Mouse (Mus musculus) liver, embryonic 14.5 days (tissue): ENCODE data around the gene Ankrd37. TPM values are rescaled to one million over a fixed set of nuclear protein-coding genes. Genes with fewer than 3 reads are reported as not detected.

Experiments
- ATAC-seq: fragments of 200-750 bp; cut with Nextera tagmentation; 2 replicates; pipeline ENCODE4 v1.8.0; 2017; ENCODE audit warnings: moderate number of reproducible peaks, mild to moderate bottlenecking, moderate library complexity; ENCODE audit not compliant: insufficient read depth
- DNase-seq, 3 experiments: peaks; one replicate each; pipeline ENCODE4 v3.0.0-alpha.2; 2012 to 2013; ENCODE audit warnings: low read depth in 3 of 3, low spot score in 3 of 3
- H3K27ac ChIP-seq: fragments of 300-500 bp; sonication (generic); 2 replicates; pipeline ENCODE4 v1.5.1; 2014; ENCODE audit warnings: moderate library complexity, mild to moderate bottlenecking, control low read depth, inconsistent platforms
- H3K27me3 ChIP-seq: fragments of 300-500 bp; sonication (generic); 2 replicates; pipeline ENCODE4 v1.6.1; 2014; ENCODE audit warnings: mild to moderate bottlenecking, low read length, moderate library complexity; ENCODE audit not compliant: control insufficient read depth, insufficient read depth
- H3K36me3 ChIP-seq: fragments of 300-500 bp; sonication (generic); replicated peaks from 2 replicates; pipeline ENCODE4 v1.6.1; 2014; ENCODE audit warnings: low read depth; ENCODE audit not compliant: control insufficient read depth, insufficient read depth
- H3K4me1 ChIP-seq, 2 experiments: fragments of 200-500 bp in 1 of 2; fragments of 300-500 bp in 1 of 2; sonication (generic) in 1 of 2; replicated peaks; 2 replicates each; pipeline ENCODE4 v1.6.1; 2012 to 2014; ENCODE audit warnings: antibody characterized with exemption in 1 of 2, inconsistent platforms in 1 of 2, low read length in 1 of 2; ENCODE audit not compliant: control insufficient read depth in 2 of 2, insufficient read depth in 2 of 2
- H3K4me2 ChIP-seq: fragments of 300-500 bp; sonication (generic); 2 replicates; pipeline ENCODE4 v1.6.1; 2014; ENCODE audit warnings: low read depth, mild to moderate bottlenecking, control low read depth, moderate library complexity
- H3K4me3 ChIP-seq, 2 experiments: fragments of 200-500 bp in 1 of 2; fragments of 300-500 bp in 1 of 2; sonication (generic) in 1 of 2; 2 replicates each; pipeline ENCODE4 v1.5.1; 2012 to 2014; ENCODE audit warnings: low read depth in 2 of 2, low read length in 2 of 2, mild to moderate bottlenecking in 2 of 2, control low read depth in 1 of 2, inconsistent platforms in 1 of 2, moderate library complexity in 1 of 2; ENCODE audit not compliant: insufficient read depth in 1 of 2
- H3K9ac ChIP-seq: fragments of 300-500 bp; sonication (generic); replicated peaks from 2 replicates; pipeline ENCODE4 v1.6.1; 2014; ENCODE audit warnings: mild to moderate bottlenecking, control low read depth, moderate library complexity
- H3K9me3 ChIP-seq: fragments of 300-500 bp; sonication (generic); 2 replicates; pipeline ENCODE4 v1.6.1; 2016; ENCODE audit warnings: low read length, mixed read lengths; ENCODE audit not compliant: control insufficient read depth
- CTCF ChIP-seq: IDR thresholded peaks from 2 replicates; pipeline ENCODE4 v1.5.1; 2016; ENCODE audit warnings: antibody characterized with exemption, low read depth, control low read depth
- EP300 ChIP-seq: IDR thresholded peaks from 2 replicates; pipeline ENCODE4 v1.6.1; 2016; ENCODE audit warnings: antibody characterized with exemption, low read depth
- WGBS: fragments of 180-500 bp; shearing (Covaris S2); extraction: QIAGEN DNeasy Blood & Tissue Kit; methylation state at CpG from one replicate; pipeline ENCODE4 v1.1.7; 2014; ENCODE audit not compliant: insufficient replicate concordance; 5-methylcytosine and 5-hydroxymethylcytosine counted together
- polyA plus RNA-seq, 2 experiments: library from polyadenylated mRNA; depleted of rRNA in 1 of 2; stranded (reverse) in 1 of 2; unstranded in 1 of 2; fragments of >200 nt; fragmentation: Nextera tagmentation in 1 of 2; extraction: Ambion mirVana in 1 of 2; gene quantifications; 2 replicates each; pipeline versions ENCODE4 v1.2.1 to v1.2.3; 2012 to 2014

Gene Ankrd37
- polyA plus RNA-seq, 2 experiments = 2.0 to 3.1 TPM

DNA sequence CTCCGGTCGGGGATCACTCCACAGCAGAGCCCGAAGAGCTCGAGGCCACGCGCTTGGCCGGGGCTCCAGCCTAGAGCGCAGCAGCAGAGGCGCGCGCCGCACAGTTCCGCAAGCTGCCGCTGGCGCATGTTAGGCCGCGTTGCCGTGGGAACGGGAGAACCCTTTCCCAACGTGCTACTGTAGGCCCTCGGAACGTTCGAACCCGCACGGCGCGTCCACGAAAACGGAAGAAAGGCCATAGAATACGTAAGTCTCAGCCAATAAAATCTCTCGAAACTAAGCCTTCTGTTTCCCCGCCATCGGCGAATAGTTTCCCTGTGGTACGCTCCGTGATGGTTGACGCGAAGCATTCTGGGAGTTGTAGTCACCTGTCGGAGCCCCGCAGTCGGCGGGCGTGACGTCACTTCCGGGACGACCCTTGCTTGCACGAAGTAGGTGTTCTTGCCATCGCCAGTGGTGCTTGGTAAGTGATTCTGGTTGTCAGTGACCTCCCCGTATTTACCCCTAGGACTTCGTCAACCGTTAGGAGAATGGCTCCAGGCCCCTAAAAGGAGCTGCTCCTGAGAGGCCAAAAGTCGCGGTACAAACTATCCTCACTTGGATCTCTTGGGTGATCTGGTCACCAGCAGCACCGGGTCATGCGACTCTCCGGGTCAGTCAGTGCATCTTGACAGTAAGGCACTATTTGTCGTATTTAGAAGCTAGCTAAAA lies 30.2 kb downstream of the Ankrd37 start, which contains the start of the genes 1700029J07Rik and Ufsp2:
Gene 1700029J07Rik, minus strand, starts transcription at position 127 of the 711 bp plus-strand sequence.
Gene Ufsp2, plus strand, starts transcription at position 403 of the 711 bp plus-strand sequence.
- Histone ChIP-seq H3K9ac (peak within 1 kb of the TSS; percentile 82), H3K4me1 (peaks cover 4 to 7% of the 10 kb centered on the region in 2 experiments), H3K4me3 (peak within 1 kb of the TSS; percentile 87 to 96), H3K9me3 (no peaks in the 10 kb centered on the region), H3K27ac (peak within 1 kb of the TSS; percentile 28), H3K27me3 (no peaks in the 10 kb centered on the region), H3K36me3 (no peaks in the 10 kb centered on the region; the same call in 1 of the 2 replicates), H3K4me2 (peak within 1 kb of the TSS; percentile 93)
- WGBS = under 1% methylated on average over 57 of the region's 57 CpGs
- TF ChIP-seq CTCF = peak; percentile 78
- no peak for TF ChIP-seq EP300
- DNase-seq (peak; percentile 89 to 94 (median 92)), ATAC-seq (peak; percentile 96)

DNA sequence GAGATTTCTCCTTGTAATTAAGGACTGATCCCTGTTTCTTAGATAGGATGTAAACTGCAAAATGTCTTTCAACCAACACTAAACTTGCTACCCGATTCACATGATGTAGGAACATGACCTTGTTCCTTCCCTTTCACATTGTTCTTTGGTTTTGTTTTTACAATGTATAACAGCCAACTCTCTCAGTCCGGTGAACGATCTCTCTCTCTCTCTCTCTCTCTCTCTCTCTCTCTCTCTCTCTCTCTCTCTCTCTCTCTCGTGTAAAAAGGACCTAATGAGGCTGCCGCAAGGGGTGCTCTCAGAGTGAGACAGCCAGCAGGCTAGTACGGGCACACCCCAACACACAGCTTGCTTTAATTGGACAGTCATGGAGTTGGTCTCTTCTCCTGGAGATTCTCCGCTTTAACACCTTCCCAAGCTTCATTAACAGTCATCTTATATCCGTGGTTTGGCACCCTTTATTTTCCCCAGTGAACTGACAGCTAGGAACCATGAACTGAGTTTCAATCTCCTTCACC lies 31.5 kb downstream of the Ankrd37 start:
- no peaks in the 10 kb centered on the region for H3K9me3 ChIP-seq
- TF ChIP-seq CTCF = no peak
- H3K27me3 ChIP-seq = no peaks in the 10 kb centered on the region
- no peak overlapping the region for H3K4me3 ChIP-seq
- no peaks in the 10 kb centered on the region; the same call in 1 of the 2 replicates for H3K36me3 ChIP-seq
- peaks cover 4 to 7% of the 10 kb centered on the region in 2 experiments for H3K4me1 ChIP-seq
- no peak overlapping the region for H3K9ac ChIP-seq
- no peak overlapping the region for H3K27ac ChIP-seq
- DNase-seq (no peak), ATAC-seq (no peak)
- 72% methylated on average over 8 of the region's 8 CpGs for whole genome bisulfite sequencing
- peak overlapping the region; percentile 93 for H3K4me2 ChIP-seq

DNA sequence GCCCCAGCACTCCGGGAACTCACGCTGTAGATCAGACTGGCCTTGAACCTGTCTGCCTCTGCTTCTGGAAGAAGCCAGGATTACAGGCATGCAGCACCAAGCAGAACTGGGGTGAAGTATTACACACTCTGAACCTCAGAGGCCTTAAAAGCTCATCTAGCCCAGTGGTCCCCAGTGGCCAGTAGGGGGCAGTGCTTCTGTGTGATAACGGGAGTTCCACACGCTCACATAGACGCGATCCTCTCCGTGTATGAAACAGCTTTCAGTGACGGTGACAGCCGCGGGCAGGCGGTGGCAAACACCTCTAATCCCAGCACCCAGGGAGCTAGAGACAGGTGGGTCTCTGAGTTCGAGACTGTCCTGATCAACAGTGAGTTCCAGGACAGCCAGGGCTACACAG lies 34.6 kb downstream of the Ankrd37 start:
- ATAC-seq = no peak
- H3K4me3 ChIP-seq = no peak overlapping the region
- H3K36me3 ChIP-seq = no peaks in the 10 kb centered on the region
- no peaks in the 10 kb centered on the region for H3K27me3 ChIP-seq
- H3K4me2 ChIP-seq = no peak overlapping the region
- DNase-seq = no peak
- WGBS = 79% methylated on average over 12 of the region's 12 CpGs
- H3K9ac ChIP-seq = no peak overlapping the region
- H3K4me1 ChIP-seq = peaks cover 0 to 2% of the 10 kb centered on the region in 2 experiments; a peak in 2 of 4 replicates
- no peaks in the 10 kb centered on the region for H3K9me3 ChIP-seq
- no peak overlapping the region for H3K27ac ChIP-seq
- TF ChIP-seq CTCF = peak; percentile 63
- no peak for TF ChIP-seq EP300

DNA sequence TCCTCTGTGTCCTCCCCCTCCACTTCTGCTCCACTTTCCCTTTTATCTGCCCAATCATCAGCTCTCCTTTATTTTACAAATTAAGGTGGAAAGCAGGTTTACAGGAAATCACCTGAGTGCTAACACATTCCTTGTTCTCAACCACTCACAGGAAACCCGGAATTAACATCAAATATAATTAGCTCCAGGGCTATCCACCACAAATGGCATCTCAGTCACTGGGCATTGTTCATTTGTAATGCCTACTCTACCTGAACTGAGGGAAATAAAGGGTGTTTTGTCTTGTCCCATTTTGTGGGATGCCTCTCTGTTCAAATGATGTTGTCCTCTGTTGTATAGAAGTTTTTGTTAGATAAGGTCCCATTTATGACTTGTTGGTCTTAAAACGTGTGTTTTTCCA lies 54.9 kb downstream of the Ankrd37 start:
- TF ChIP-seq EP300 (no peak), CTCF (no peak)

More for the DNA sequence above, 54.9 kb downstream of the Ankrd37 start:
- H3K9me3 ChIP-seq = no peaks in the 10 kb centered on the region
- H3K27me3 ChIP-seq = no peaks in the 10 kb centered on the region
- 34% methylated on average over 2 of the region's 2 CpGs for WGBS
- no peak for DNase-seq
- H3K4me1 ChIP-seq = no peaks in the 10 kb centered on the region
- H3K36me3 ChIP-seq = no peaks in the 10 kb centered on the region
- H3K9ac ChIP-seq = no peak overlapping the region
- no peak overlapping the region for H3K4me2 ChIP-seq
- no peak overlapping the region for H3K4me3 ChIP-seq
- ATAC-seq = no peak
- no peak overlapping the region for H3K27ac ChIP-seq

Other genes starting within 250 kb of the Ankrd37 start
- gene Pdlim3, start 120.2 kb downstream of the Ankrd37 start, polyA plus RNA-seq (2012; rRNA removed) = 0.64 and 0.69 TPM in 2 replicates
- 0.62 and 0.76 TPM in 2 replicates for gene Pdlim3, start 120.2 kb downstream of the Ankrd37 start, polyA plus RNA-seq (2014; fragmentation: Nextera tagmentation; extraction: Ambion mirVana)
- not detected in 2 replicates for gene Ccdc110, start 71.1 kb downstream of the Ankrd37 start, polyA plus RNA-seq (2012; rRNA removed)
- gene Ccdc110, start 71.1 kb downstream of the Ankrd37 start, polyA plus RNA-seq (2014; fragmentation: Nextera tagmentation; extraction: Ambion mirVana) = not detected in 2 replicates
- 0.37 and 0.65 TPM in 2 replicates for gene 1700029J07Rik, start 30.5 kb downstream of the Ankrd37 start, polyA plus RNA-seq (2012; rRNA removed)
- gene 1700029J07Rik, start 30.5 kb downstream of the Ankrd37 start, polyA plus RNA-seq (2014; fragmentation: Nextera tagmentation; extraction: Ambion mirVana) = 0.18 and 0.53 TPM in 2 replicates
- gene Ufsp2, start 30.2 kb downstream of the Ankrd37 start, polyA plus RNA-seq (2012; rRNA removed) = 13.7 and 20.1 TPM in 2 replicates
- gene Ufsp2, start 30.2 kb downstream of the Ankrd37 start, polyA plus RNA-seq (2014; fragmentation: Nextera tagmentation; extraction: Ambion mirVana) = 32.4 and 36.0 TPM in 2 replicates
- 0.02 TPM in 1 of 2 replicates, not detected in the other for gene Lrp2bp, start 6.4 kb downstream of the Ankrd37 start, polyA plus RNA-seq (2012; rRNA removed)
- gene Lrp2bp, start 6.4 kb downstream of the Ankrd37 start, polyA plus RNA-seq (2014; fragmentation: Nextera tagmentation; extraction: Ambion mirVana) = 0.08 and 0.17 TPM in 2 replicates
- 2.7 and 3.9 TPM in 2 replicates for gene Cfap97, start 146.1 kb upstream of the Ankrd37 start, polyA plus RNA-seq (2012; rRNA removed)
- gene Cfap97, start 146.1 kb upstream of the Ankrd37 start, polyA plus RNA-seq (2014; fragmentation: Nextera tagmentation; extraction: Ambion mirVana) = 7.2 and 7.4 TPM in 2 replicates
- 2.2 and 4.2 TPM in 2 replicates for gene Snx25, start 146.5 kb upstream of the Ankrd37 start, polyA plus RNA-seq (2012; rRNA removed)
- 4.3 and 4.7 TPM in 2 replicates for gene Snx25, start 146.5 kb upstream of the Ankrd37 start, polyA plus RNA-seq (2014; fragmentation: Nextera tagmentation; extraction: Ambion mirVana)
- 49.7 and 51.4 TPM in 2 replicates for gene Slc25a4, start 205.6 kb upstream of the Ankrd37 start, polyA plus RNA-seq (2012; rRNA removed)
- 83.1 and 88.3 TPM in 2 replicates for gene Slc25a4, start 205.6 kb upstream of the Ankrd37 start, polyA plus RNA-seq (2014; fragmentation: Nextera tagmentation; extraction: Ambion mirVana)